Mouse (Mus musculus) spleen, postnatal 36 days (tissue): ENCODE measurements around the gene Cd33.
A peak's percentile ranks its signal among the peaks of the same experiment; 100 is the strongest.

Experiments
- DNase-seq, 2 experiments: peaks; one replicate each; pipeline ENCODE4 v3.0.0; 2022; ENCODE audit warnings: low spot score in 2 of 2, mixed read lengths in 1 of 2

Cd33 gene

DNA sequence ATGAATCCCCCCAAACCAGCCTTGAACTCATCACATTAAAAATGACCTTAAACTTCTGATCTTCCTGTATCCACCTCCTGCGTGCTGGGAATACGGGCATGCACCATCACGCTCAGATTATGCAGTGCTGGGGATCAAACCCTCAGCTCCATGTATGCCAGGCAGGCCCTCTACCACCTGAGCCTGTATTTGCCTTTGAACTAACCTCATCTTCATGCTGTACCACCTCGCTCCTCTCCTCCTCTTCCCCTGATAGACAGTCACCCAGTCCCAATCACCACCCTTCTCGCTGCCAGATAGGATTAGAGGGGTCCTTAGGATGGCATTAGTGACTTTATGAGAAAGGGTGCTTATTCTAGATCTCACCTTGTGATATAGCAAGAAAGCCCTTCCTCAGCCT, 29.2 kb downstream of the Cd33 start:
- no peak for DNase-seq

GRCm38 (mm10) chr7:43512519-43512918, 31.7 kb downstream of the Cd33 start:
- DNase-seq, result no peak

DNA sequence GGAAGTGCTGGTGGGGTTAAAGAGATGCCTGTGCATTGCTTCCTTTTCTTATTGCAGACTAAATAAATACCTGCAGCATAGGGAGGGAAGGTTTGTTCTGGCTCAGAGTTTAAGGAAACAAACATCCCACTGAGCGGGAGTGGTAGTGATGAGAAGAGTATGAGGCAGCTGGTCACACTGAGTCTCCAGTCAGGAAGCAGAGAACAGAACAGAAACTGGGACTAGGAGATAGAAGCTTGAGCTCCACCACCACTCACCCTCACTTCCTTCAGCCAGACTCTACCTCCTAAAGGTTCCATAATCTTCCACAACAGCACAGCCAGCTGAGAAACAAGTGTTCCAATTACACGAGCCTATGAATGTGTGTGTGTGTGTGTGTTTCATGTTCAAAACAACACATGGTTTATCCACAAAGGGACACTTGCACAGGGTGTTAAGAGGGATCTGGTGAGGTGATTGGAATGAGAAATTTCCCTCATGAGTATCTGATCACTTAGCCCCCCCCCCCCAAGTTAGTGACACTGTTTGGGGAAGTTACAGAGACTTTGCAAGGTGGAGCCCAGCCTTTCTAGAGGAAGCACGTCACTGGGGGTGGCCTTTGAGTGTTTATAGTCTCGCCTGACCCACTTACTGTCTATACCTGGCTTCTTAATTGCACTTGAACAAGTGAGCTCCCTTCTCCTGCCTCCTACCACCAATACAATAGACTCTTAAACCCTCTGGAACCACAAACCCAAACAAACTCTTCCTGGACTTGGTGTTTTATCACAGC, 32.3 kb downstream of the Cd33 start:
- DNase-seq, result no peak

DNA sequence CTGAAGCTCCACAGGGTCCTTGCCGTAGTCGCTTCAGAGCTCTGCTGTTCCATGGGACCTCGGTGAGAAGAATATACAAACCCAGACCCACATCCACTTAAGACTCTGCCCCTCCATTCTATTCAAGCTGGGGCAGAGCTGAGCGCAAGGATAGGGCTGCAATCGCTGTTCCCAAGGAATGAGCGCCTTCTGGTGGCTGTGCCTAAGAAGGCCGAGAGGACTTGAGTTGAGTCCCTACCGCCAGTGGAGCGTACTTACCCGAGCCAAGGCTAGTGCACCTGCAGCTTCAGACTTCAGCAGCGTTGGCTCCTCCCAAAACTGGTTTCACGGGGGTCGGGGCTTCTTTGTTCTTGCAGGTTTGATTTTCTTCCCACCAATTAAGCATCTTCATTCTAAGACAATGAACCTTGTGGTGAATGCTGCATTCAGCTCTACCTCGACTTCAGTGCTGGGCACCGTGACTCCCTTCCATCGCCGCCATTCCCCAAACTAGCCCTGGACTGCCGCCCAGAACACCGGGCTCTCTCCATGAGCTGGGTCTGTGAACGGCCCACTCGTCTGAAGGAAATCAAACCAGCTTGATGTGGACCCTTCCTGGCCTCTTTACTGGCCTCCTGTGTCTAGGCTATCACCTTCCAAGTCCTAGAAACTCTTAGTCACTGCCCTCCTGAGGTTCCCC, 48.7 kb downstream of the Cd33 start:
- peak in 1 of 2 experiments; percentile 8 for DNase-seq

GRCm38 (mm10) chr7:43490861-43491260, 53.4 kb downstream of the Cd33 start:
- DNase-seq, result no peak

DNA sequence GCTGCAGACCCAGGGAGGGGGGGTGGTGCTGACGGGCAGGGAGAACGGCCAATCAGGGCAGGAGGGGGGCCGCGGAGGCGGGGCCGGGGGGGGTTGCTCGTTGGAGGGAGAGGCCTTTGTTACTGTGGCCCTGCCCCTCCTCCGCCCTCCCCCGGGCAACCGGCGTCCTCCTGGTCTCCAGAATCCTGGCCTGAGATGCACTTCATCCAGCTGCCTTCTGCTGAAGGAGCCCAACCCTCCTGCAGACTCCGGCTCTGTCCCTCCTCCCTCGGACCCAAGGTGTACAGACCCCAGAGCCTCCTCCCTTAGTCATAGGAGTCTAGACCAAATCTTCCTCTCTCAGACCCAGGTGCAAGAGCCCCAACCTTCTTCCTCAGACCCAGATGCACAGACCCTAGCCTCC, 54.0 kb downstream of the Cd33 start:
- DNase-seq, result no peak

GRCm38 (mm10) chr7:43489631-43490125, 54.5 kb downstream of the Cd33 start, which contains the start of gene Iglon5:
TSS of gene Iglon5 (minus strand) at chr7:43490075.
- DNase-seq, result no peak

DNA sequence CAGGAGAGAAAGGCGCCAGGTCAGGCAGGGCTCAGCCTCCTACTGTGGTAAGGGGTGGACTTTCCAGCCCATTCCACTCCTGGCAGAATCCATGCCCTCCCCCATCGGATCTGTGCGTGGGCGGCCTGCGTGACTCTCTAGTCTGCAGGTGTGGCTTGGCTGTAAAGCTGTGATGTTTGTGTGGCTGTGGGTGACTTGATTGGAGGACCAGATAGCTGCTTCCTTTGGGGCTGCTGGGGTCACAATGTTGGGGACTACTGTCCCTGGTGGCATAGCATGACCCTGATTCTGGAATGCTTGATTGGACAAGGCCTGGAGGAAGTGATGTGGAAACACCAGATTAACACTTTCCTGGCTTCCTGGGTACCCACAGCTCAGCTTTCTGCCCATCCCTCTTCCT, 55.6 kb downstream of the Cd33 start:
- no peak for DNase-seq

DNA sequence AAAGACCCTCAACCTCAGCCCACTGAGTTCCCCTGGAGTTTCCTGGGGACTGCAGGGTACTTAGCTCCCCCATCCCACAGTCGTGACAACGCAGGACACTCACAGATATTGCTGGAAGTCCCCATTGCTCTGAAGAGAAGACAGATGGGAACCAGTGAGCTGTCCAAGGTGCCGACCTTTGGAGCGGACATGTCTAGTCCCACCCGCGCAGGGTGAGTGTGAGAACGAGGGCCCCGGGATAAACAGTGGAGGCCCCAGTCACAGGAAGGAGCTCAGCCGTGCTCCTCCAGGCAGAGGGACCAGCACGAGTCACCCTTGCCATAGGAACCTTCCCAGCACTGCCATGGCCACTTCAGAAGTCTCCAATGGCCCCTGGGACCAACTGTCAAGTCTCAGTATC, 61.0 kb downstream of the Cd33 start:
- DNase-seq, result no peak

GRCm38 (mm10) chr7:43482090-43482716, 62.0 kb downstream of the Cd33 start:
- no peak for DNase-seq

DNA sequence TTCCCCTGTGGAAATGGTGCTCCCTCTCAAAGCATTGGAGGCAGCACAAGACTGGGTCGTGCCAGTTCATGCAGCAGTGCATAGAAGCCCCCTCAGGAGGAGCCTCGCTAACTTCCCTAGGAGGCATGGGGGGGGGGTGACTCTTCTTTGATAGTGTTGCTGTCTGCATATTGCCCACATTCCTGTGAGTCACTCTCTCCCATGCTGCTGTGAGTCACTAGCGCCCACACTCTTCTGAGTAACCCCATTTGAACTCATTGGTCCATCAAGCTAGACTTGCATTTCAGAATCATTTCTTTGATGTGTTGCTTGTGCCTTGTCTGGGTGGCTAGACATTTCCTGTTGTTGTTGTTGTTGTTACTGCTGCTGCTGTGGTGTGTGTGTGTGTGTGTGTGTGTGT, 63.0 kb downstream of the Cd33 start:
- no peak for DNase-seq

DNA sequence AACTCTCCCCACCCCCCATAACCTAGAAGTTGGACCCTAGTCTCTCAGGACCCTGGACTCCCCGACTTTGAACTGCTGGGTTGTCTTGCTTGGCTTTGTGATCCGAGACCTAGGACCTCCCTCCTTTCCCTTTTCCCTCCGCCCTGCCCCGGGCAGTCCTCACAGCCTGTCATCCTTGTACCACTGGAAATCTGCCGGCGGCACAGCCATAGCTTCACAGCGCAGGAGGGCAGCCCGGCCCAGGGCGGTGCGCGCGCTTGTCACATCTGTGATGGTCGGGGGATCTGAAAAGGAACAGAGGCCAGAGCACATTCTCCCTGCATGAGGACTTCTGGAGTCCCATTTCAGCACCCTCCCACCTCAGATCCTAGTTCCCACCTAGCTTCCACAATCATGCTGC, 67.9 kb downstream of the Cd33 start:
- DNase-seq, result no peak

GRCm38 (mm10) chr7:43475706-43476105, 68.5 kb downstream of the Cd33 start:
- DNase-seq, result peak; percentile 19 to 22
